Mouse (Mus musculus) heart, postnatal 14 days (tissue): Measurements from ENCODE around the gene Mcrip2. TPM values are rescaled to one million over a fixed set of nuclear protein-coding genes. Genes with fewer than 3 reads are reported as not detected.

ENCODE experiments used
- DNase-seq, 2 experiments: peaks; one replicate each; pipeline ENCODE4 v3.0.0; 2021 to 2022
- intact Hi-C: fragments of 180-260 bp; cut with DNase I; formaldehyde crosslinking; loops from one replicate; pipeline ENCODE4 v1.15.1; 2025
- long read RNA-seq, 2 experiments: library from polyadenylated mRNA; stranded (forward); transcript quantifications; one replicate each; pipeline ENCODE4 v2.0.0; 2021
- total RNA-seq, 2 experiments: library from RNA; stranded (reverse); gene quantifications; 2 replicates each; pipeline ENCODE4 v1.2.3; 2021

The Mcrip2 gene
- 100 to 1,000 TPM; 226 to 230 TPM for total RNA-seq
- long read RNA-seq, experiment 1, transcript Mcrip2-201 (5 exons, 842 nt) = major isoform, 75 of 105 reads
- long read RNA-seq, experiment 1, partial matches to known transcripts = 19 of 105 reads
- long read RNA-seq, experiment 1, other reads (novel, unspliced or antisense) = 8 of 105 reads
- long read RNA-seq, experiment 2, transcript Mcrip2-201 (5 exons, 842 nt) = major isoform, 70 of 97 reads
- long read RNA-seq, experiment 2, partial matches to known transcripts = 14 of 97 reads
- long read RNA-seq, experiment 2, other reads (novel, unspliced or antisense) = 12 of 97 reads

GRCm38 (mm10) chr17:25868601-25869191, at the start of gene Mcrip2:
Gene Mcrip2, minus strand, starts transcription at chr17:25868764.
- intact Hi-C loops = loop anchor here (5.0 kb wide), 1 partner anchor 96 kb away; the partner anchor contains the start of gene Narfl

GRCm38 (mm10) chr17:25918037-25918750, 49.6 kb upstream of the Mcrip2 start:
- intact Hi-C loops = no loop called here
- no peak for DNase-seq

More at GRCm38 (mm10) chr17:25868601-25869191, at the start of gene Mcrip2:
- peak; percentile 83 to 86 for DNase-seq

- intact Hi-C loops = no loop called here
- no peak for DNase-seq
Measured at GRCm38 (mm10) chr17:25916931-25917647, 48.5 kb upstream of the Mcrip2 start.

GRCm38 (mm10) chr17:25914295-25914694, 45.7 kb upstream of the Mcrip2 start:
- intact Hi-C loops = no loop called here
- DNase-seq = no peak

GRCm38 (mm10) chr17:25913877-25914275, 45.3 kb upstream of the Mcrip2 start:
- DNase-seq = peak in 1 of 2 experiments; percentile 18
- intact Hi-C loops = loop anchor here (2.0 kb wide), 1 partner anchor 17 kb away; no protein-coding TSS in a partner anchor

- intact Hi-C loops = loop anchor here (2.0 kb wide), 1 partner anchor 17 kb away; no protein-coding TSS in a partner anchor
- no peak for DNase-seq
Measured at GRCm38 (mm10) chr17:25913186-25913876, 44.8 kb upstream of the Mcrip2 start.

GRCm38 (mm10) chr17:25911816-25912215, 43.3 kb upstream of the Mcrip2 start:
- intact Hi-C loops = loop anchor here (2.0 kb wide), 1 partner anchor 15 kb away; no protein-coding TSS in a partner anchor
- peak; percentile 22 to 30 for DNase-seq

GRCm38 (mm10) chr17:25907640-25908039, 39.1 kb upstream of the Mcrip2 start:
- intact Hi-C loops = no loop called here
- DNase-seq = no peak

GRCm38 (mm10) chr17:25903061-25903460, 34.5 kb upstream of the Mcrip2 start:
- no peak for DNase-seq
- intact Hi-C loops = no loop called here

- intact Hi-C loops = no loop called here
Measured at GRCm38 (mm10) chr17:25900193-25900592, 31.6 kb upstream of the Mcrip2 start.

GRCm38 (mm10) chr17:25895891-25896290, 27.3 kb upstream of the Mcrip2 start:
- DNase-seq = no peak
- intact Hi-C loops = loop anchor here (2.0 kb wide), 1 partner anchor 17 kb away; no protein-coding TSS in a partner anchor

More at GRCm38 (mm10) chr17:25900193-25900592, 31.6 kb upstream of the Mcrip2 start:
- DNase-seq = no peak

- intact Hi-C loops = no loop called here
- DNase-seq = peak in 1 of 2 experiments; percentile 33
Measured at GRCm38 (mm10) chr17:25895415-25895814, 26.9 kb upstream of the Mcrip2 start.

- DNase-seq = peak; percentile 78 to 80
- intact Hi-C loops = loop anchor here (1.0 to 5.0 kb wide), 4 partner anchors 33 to 198 kb away; partner anchors contain the start of genes Capn15 and Decr2
Measured at GRCm38 (mm10) chr17:25893975-25894617, 25.5 kb upstream of the Mcrip2 start.

- DNase-seq = no peak
- intact Hi-C loops = no loop called here
Measured at GRCm38 (mm10) chr17:25888837-25889236, 20.3 kb upstream of the Mcrip2 start.

GRCm38 (mm10) chr17:25887467-25887866, 18.9 kb upstream of the Mcrip2 start:
- DNase-seq = no peak
- intact Hi-C loops = no loop called here

GRCm38 (mm10) chr17:25886806-25887205, 18.2 kb upstream of the Mcrip2 start:
- no peak for DNase-seq
- intact Hi-C loops = no loop called here

GRCm38 (mm10) chr17:25885636-25886035, 17.1 kb upstream of the Mcrip2 start:
- DNase-seq = no peak
- intact Hi-C loops = no loop called here

GRCm38 (mm10) chr17:25883824-25884223, 15.3 kb upstream of the Mcrip2 start:
- no peak for DNase-seq
- intact Hi-C loops = no loop called here

- DNase-seq = no peak
- intact Hi-C loops = no loop called here
Measured at GRCm38 (mm10) chr17:25883268-25883667, 14.7 kb upstream of the Mcrip2 start.
